Mouse (Mus musculus): ENCODE measurements at regions not wholly inside any gene's neighbourhood (a gene's known extent, or its start where the extent isn't known, plus 50 kb on each side); places are given as distances from the start of the nearest gene placed in this dataset.

GRCm38 (mm10) chr15:102776218-102776850 is 54.4 kb upstream of the Calcoco1 start:
- TF ChIP-seq MAX (IDR thresholded peaks at IDR 0.05) = peak; percentile 58
- no peak for TF ChIP-seq CTCF (IDR thresholded peaks at IDR 0.05; ENCODE audit: control insufficient read depth, insufficient read depth, insufficient read length)
- no peak for TF ChIP-seq CEBPB (IDR thresholded peaks at IDR 0.05; ENCODE audit: low read depth)
- TF ChIP-seq MYOD1 (IDR thresholded peaks at IDR 0.05; ENCODE audit: control insufficient read depth, insufficient read length, low read depth) = peak; percentile 96
